Mouse (Mus musculus) gastrocnemius, adult 2 months (tissue): ENCODE data around the gene Tdrkh. TPM values are rescaled to one million over a fixed set of nuclear protein-coding genes. Genes with fewer than 3 reads are reported as not detected.

ENCODE experiments used
- DNase-seq: peaks from one replicate; pipeline ENCODE4 v3.0.0; 2022
- H3K27ac ChIP-seq: fragments of 200-600 bp; 2 replicates; pipeline ENCODE4 v1.8.1; 2022; ENCODE audit warnings: mild to moderate bottlenecking
- H3K4me3 ChIP-seq: fragments of 200-600 bp; 2 replicates; pipeline ENCODE4 v1.8.1; 2022; ENCODE audit warnings: mild to moderate bottlenecking, moderate library complexity
- CTCF ChIP-seq: fragments of 200-600 bp; IDR thresholded peaks from 2 replicates; pipeline ENCODE4 v1.8.1; 2022; ENCODE audit warnings: antibody characterized with exemption, mild to moderate bottlenecking, moderate library complexity
- intact Hi-C: fragments of 180-260 bp; cut with DNase I; formaldehyde crosslinking; loops from one replicate; pipeline ENCODE4 v1.15.1; 2025
- total RNA-seq, 2 experiments: library from RNA; stranded (reverse); gene quantifications; 2 replicates each; pipeline ENCODE4 v1.2.3; 2021

Gene Tdrkh
- total RNA-seq, 2 experiments from 2014 or later = 2.8 to 2.9 TPM

DNA sequence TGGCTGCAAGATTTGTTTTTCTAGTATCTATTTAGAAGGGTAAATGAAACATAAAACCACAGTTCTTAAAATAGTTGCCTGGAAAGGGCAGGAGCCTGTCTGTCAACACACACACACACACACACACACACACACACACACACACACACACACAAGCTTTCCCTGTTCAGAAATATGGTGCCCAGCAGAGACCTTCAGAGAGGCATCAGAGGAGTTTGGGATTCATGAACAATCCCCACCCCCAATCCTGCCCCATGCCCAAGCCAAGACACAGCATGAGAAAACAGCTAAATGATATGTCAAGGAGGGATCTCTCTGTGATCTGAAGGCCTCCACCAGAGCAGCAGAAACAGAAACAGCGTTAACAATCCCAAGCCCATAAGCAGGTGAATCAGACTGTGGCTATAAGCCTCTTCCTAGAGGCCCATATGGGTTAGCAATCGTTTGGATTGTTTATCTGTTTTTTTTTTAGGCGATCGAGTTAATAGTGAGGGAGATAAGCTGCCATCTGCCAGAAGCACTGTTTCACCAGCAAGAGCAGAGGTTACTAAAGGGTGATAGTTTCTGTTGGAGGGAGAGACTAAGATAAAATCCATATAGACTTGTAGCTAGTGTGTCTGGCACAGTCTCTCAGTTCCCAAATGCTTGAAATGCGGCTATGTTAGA lies 60.6 kb downstream of the Tdrkh start:
- no peak for TF ChIP-seq CTCF

DNA sequence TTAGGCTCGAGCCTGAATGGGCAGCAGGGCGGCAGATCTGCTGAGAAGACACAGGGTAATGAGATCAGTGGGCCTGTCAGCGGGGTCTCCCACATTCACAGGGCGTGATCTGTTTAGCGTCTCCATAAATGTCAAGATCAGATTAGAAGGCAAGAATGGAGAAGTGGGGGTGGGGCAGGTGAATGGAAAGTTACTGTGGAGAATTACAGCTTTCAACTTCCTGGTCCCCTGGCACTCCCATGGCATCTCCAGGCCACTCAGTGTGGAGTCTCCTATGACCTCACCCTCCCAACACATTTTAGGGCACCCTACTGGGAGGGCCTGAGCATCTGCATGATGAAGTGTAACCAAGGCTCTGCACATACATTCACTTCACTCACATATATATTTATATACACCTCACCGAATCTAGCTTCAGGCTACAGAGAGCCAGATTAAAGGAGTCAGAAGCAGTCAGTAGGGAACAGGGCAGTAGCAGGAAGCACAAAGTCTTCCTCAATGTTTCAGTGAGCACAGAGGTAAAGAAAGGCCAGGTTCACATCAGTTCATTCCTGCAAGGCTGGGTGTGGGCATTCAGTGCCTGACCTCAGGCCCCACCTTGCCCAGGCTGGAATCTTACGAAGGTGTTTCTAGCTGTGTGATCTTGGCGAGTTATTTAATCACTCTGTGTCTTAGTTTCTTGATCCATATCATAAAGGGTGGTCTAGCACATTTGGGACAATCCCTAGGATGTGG lies 63.4 kb downstream of the Tdrkh start:
- TF ChIP-seq CTCF = no peak
- intact Hi-C loops = no loop called here
- Histone ChIP-seq H3K4me3 (no peak overlapping the region), H3K27ac (no peak overlapping the region)
- no peak for DNase-seq

More for the DNA sequence above, 60.6 kb downstream of the Tdrkh start:
- peak; percentile 64 for DNase-seq
- H3K4me3 ChIP-seq = peak overlapping the region; percentile 63
- intact Hi-C loops = no loop called here
- peak overlapping the region; percentile 95 for H3K27ac ChIP-seq

DNA sequence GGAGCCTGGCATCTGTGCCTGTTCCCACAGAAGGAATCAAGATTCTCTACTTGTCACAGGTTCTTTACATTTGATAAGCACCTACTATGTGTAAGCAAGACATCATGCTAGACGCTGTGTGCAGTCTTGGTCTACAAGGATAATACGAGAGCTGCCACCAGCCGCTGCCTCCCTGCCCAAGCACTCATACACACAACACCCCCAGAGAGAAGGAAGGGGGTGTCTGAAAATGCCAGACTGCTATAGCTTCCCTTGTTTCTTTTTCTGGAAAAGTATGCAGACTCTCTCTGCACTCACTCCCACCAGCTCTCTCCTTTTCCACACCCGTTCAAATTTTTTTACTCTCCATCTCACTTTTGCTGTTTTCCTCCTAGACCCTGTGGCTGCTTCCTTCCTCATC lies 64.4 kb downstream of the Tdrkh start:
- Histone ChIP-seq H3K27ac (no peak overlapping the region), H3K4me3 (no peak overlapping the region)
- intact Hi-C loops = no loop called here
- DNase-seq = no peak
- no peak for TF ChIP-seq CTCF

DNA sequence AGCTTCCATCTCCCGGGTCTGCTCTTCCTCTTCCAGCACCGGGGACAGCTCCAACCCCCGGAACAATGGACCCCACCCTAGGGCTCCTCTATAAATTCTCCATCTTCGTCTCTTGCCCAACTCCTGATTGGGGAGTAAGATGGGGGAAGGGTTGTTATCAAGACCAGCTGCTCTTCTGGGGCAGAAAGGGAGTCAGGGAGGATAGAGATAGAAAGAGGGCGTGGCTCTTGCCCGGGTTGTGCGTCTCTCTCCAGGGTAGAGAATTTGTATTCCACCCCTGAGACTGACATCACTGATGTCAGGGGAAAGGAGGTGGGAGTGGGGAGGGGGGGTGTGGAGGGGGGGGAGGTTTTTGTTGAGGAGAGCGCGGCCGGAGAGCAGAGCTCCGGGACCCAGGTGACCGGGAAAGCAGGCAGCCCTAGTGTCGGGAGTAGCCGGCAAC lies 64.9 kb downstream of the Tdrkh start, which contains the start of gene Celf3:
Gene Celf3 (plus strand): TSS at position 315 of the 442 bp plus-strand sequence.
- no peak for TF ChIP-seq CTCF
- no peak for DNase-seq
- Histone ChIP-seq H3K27ac (no peak within 1 kb of the TSS), H3K4me3 (no peak within 1 kb of the TSS)
- intact Hi-C loops = no loop called here

DNA sequence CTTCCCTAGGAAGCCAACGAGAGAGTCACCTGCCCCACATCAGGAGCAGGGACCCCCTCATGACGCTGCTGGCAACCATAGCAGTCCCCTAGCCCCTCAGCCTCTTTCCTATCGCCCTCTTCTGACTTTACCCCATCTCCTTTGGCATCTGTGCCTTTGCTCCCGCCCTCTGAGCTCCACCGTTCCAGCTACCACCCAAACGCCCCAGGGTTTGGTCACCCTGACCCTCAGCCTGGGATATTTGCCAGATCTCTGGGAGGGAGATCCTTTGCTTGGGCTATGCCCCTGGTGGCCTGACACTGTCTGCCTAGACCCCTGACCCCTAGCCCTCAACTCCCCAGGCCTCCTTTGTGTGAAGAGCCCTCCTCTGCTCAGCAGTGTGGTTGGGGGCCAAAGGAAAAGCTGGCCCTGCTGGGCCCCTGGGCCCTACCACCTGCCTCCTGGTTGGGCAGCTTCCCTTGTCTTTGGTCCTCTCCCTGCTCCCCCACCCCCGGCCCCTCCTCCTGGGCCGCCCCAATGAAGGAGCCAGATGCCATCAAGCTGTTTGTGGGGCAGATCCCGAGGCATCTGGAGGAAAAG lies 65.6 kb downstream of the Tdrkh start:
- intact Hi-C loops = no loop called here
- Histone ChIP-seq H3K4me3 (no peak overlapping the region), H3K27ac (no peak overlapping the region)
- no peak for DNase-seq
- no peak for TF ChIP-seq CTCF

DNA sequence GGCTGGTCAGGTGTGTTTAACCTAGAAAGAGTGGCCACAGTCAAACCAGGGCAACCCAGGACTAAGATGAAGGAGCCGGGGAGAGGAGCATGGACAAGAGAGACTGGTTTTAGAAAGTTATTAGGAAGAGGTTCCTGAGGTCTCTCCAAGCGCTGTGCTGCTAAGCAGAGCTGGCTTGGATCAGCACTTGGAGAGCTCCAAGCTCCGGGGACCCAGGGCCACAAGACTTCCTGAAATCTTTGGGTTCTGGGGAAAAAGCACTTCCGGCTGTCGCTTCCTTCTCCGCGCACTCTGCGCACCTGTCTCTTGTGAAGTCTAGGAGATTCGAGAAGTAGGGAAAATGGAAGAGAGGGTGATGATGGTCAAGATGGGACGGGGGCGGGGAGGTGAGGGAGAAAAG lies 66.5 kb downstream of the Tdrkh start:
- intact Hi-C loops = no loop called here
- H3K4me3 ChIP-seq = no peak overlapping the region

DNA sequence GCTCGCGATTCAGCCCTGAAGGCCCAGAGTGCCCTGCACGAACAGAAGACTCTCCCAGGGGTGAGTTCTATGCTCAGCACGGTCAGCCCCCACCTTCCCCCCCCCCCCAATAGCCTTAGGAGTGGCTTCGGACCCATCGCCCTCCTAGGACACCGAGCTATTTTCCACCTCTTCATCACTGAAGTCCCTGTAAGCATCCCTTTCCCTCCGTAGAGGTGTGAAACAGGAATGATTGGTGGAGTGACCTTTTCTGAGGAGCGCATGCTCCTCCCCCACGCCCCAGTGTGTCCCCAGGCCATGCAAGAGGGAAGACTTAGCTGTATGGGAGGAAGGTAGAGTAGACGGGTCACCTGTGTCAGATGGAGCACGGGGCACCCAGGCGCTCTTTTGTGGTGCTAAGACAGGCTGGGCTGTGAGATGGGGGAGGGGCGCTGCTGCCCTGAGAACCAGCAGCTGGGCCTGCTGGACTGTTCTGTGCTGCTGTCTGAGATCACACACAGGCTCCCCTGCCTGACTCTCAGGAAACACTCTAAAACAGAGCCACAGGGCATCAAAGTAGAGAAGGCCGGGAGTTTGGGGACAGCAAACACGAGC lies 67.3 kb downstream of the Tdrkh start, which contains the start of gene Riiad1:
Gene Riiad1 (minus strand): TSS at position 51 of the 594 bp plus-strand sequence.
- intact Hi-C loops = no loop called here
- peak within 1 kb of the TSS; percentile 66; the same call in 1 of the 2 replicates for H3K27ac ChIP-seq
- TF ChIP-seq CTCF = no peak
- H3K4me3 ChIP-seq = no peak within 1 kb of the TSS
- no peak for DNase-seq

More for the DNA sequence above, 66.5 kb downstream of the Tdrkh start:
- no peak for DNase-seq
- H3K27ac ChIP-seq = no peak overlapping the region
- TF ChIP-seq CTCF = no peak

DNA sequence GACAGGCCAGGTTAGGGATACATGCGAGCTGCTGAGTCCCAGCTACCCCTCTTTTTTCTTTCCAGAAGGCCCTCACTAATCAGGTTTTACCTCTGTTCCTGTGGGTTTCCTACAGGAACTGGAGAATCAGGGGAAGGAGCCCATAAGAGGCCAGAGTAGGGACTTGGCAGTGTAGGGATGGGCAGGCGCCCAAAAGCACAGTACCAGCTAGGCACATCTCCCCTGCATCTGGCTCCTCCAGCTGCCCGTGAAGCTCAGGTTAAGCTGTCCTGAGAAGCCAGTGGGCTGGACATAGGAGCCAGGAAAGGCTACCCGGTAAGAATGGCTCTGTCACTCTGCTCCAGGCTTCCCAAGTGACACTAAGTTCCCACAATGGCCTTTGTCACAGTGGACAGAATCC lies 68.4 kb downstream of the Tdrkh start:
- intact Hi-C loops = no loop called here
- DNase-seq = peak; percentile 81
- no peak for TF ChIP-seq CTCF
- H3K27ac ChIP-seq = peak overlapping the region; percentile 66
- no peak overlapping the region for H3K4me3 ChIP-seq

DNA sequence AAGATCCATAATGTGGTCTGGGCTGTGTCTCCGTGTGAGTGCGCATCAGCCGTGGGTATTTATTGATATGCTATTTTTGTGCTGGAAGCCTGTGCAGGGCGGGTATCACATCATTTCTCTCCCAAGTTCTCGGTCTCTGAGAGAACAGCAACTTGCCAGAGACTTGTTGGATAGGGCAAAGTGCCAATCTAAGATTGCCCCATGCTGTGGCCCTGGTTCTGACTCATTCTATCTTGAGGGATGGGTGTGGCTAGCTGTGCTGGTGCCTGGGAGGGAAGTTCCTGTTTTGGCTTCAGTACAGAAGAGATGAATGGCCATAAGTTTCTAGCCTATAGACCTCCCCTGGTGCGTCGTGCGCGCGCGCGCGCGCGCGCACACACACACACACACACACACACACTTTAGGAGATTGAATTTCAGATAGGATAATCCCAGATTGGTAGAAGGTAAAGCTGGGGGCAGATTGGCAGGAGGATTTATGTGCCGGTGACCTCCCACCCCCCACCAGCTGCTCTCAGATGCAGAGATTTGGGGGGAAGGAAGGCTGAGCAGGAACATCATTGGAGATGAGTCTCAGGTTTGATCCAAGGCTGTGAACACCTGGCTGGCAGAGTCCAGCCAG lies 69.8 kb downstream of the Tdrkh start:
- peak; percentile 60 for DNase-seq
- no peak for TF ChIP-seq CTCF
- Histone ChIP-seq H3K4me3 (no peak overlapping the region), H3K27ac (peak overlapping the region; percentile 66; the same call in 1 of the 2 replicates)
- intact Hi-C loops = no loop called here

DNA sequence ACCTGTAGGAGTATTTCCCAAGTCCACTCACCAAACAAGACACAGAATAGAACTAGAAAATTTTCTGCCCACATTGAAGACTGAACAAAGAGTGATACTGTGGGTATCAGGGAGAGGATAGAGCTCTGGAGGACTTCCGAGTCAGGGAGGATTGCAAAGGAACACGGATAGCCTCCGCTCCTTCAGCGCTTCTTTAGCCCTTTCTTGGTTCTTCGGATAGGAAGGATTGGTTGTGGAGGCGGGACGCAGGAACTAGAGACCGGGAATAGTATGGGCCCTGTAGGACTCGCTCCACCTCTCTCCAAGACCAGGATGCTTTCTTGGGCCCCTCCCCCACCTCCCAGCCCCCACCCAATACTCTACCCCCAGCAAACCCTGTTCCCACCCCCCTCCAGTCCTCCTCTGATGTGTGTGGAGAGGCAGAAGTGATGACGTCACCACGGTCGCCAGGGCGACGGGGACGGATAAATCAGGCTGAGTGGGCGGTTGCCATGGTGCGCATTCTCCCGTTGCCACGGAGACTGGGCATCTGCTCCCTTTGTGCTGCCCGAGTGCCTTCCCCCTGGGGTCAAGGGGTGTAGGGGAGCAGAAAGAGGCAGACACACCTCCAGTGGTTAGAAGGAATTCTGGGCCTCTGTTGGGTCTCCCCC lies 70.8 kb downstream of the Tdrkh start:
- Histone ChIP-seq H3K27ac (no peak overlapping the region), H3K4me3 (no peak overlapping the region)
- no peak for TF ChIP-seq CTCF
- intact Hi-C loops = no loop called here
- DNase-seq = no peak

Other genes with a start within 250 kb of the Tdrkh start
- not detected for gene Gm10696, start 235.1 kb upstream of the Tdrkh start, total RNA-seq
- gene Gm5286, start 216.6 kb upstream of the Tdrkh start, total RNA-seq = not detected
- not detected for gene Gm4778, start 149.2 kb upstream of the Tdrkh start, total RNA-seq
- gene Them4, start 103.2 kb upstream of the Tdrkh start, total RNA-seq = 10 to 100 TPM in 1 of 2 experiments, 1 to 10 TPM in 1; 7.5 to 10.8 TPM
- gene Them5, start 71.2 kb upstream of the Tdrkh start, total RNA-seq = not detected
- gene C2cd4d, start 50.8 kb upstream of the Tdrkh start, total RNA-seq = not detected
- 10 to 100 TPM; 97.8 to 99.7 TPM for gene Rorc, start 40.5 kb upstream of the Tdrkh start, total RNA-seq
- under 1 TPM; 0.31 to 0.39 TPM for gene Lingo4, start 14.8 kb upstream of the Tdrkh start, total RNA-seq
- 10 to 100 TPM; 29.5 to 37.2 TPM for gene Mrpl9, start 30.0 kb downstream of the Tdrkh start, total RNA-seq
- gene Oaz3, start 30.6 kb downstream of the Tdrkh start, total RNA-seq = not detected
- gene Celf3, start 65.0 kb downstream of the Tdrkh start, total RNA-seq = not detected
- 10 to 100 TPM; 11.2 to 11.4 TPM for gene Riiad1, start 67.1 kb downstream of the Tdrkh start, total RNA-seq
- gene Snx27, start 169.4 kb downstream of the Tdrkh start, total RNA-seq = 10 to 100 TPM; 35.7 to 37.1 TPM
- not detected for gene Gm10972, start 229.8 kb downstream of the Tdrkh start, total RNA-seq
- 1 to 10 TPM in 1 of 2 experiments, under 1 TPM in 1; 0.92 to 2.2 TPM for gene Tuft1, start 245.6 kb downstream of the Tdrkh start, total RNA-seq